Mouse (Mus musculus) colon, adult 2 months (tissue): ENCODE measurements around the gene Sult1c2. TPM values are rescaled to one million over a fixed set of nuclear protein-coding genes. Genes with fewer than 3 reads are reported as not detected.

Experiments used
- polyA plus RNA-seq: library from polyadenylated mRNA; depleted of rRNA; stranded (reverse); fragments of >200 nt; gene quantifications from 2 replicates; pipeline ENCODE4 v1.2.3, GENCODE M21; 2012; rRNA removed

Sult1c2 gene
- polyA plus RNA-seq, result 5.3 and 6.4 TPM in 2 replicates

GRCm38 (mm10) chr17:53846206-53846605 is at the start of gene Sult1c2:
TSS of gene Sult1c2 (minus strand) at chr17:53846339.

Other genes starting within 250 kb of the Sult1c2 start
- gene Sgo1, start 157.0 kb downstream of the Sult1c2 start, polyA plus RNA-seq, result 0.41 and 0.61 TPM in 2 replicates
- not detected in 2 replicates for gene Sult1c1, start 144.3 kb upstream of the Sult1c2 start, polyA plus RNA-seq